Mouse (Mus musculus) cerebellum, adult 2 months (tissue): Measurements from ENCODE around the gene Klhl22. TPM values are rescaled to one million over a fixed set of nuclear protein-coding genes. Genes with fewer than 3 reads are reported as not detected.
A peak's percentile ranks its signal among the peaks of the same experiment; 100 is the strongest.

Experiments
- DNase-seq, 2 experiments: peaks; one replicate each; pipeline ENCODE4 v3.0.0; 2021
- H3K27ac ChIP-seq: fragments of 200-500 bp; 2 replicates; pipeline ENCODE4 v1.5.1; 2012; ENCODE audit warnings: low read length, control low read depth, inconsistent platforms; ENCODE audit not compliant: insufficient read depth
- H3K27me3 ChIP-seq: fragments of 200-500 bp; 2 replicates; pipeline ENCODE4 v1.6.1; 2012; ENCODE audit warnings: inconsistent platforms, mild to moderate bottlenecking, low read length, moderate library complexity; ENCODE audit not compliant: control insufficient read depth, insufficient read depth
- H3K4me1 ChIP-seq: fragments of 200-500 bp; 2 replicates; pipeline ENCODE4 v1.6.1; 2011; ENCODE audit warnings: low read length; ENCODE audit not compliant: control insufficient read depth, insufficient read depth
- H3K4me3 ChIP-seq: fragments of 200-500 bp; replicated peaks from 2 replicates; pipeline ENCODE3; 2011; ENCODE audit warnings: mild to moderate bottlenecking, low read depth, low read length, control low read depth; ENCODE audit not compliant: insufficient read depth
- CTCF ChIP-seq: fragments of 200-500 bp; IDR thresholded peaks from 2 replicates; pipeline ENCODE4 v1.5.1; 2011; ENCODE audit warnings: low read depth, mild to moderate bottlenecking, control low read depth, low read length, moderate library complexity, borderline replicate concordance; ENCODE audit not compliant: insufficient read depth
- POLR2A ChIP-seq: fragments of 200-500 bp; IDR thresholded peaks from 2 replicates; pipeline ENCODE4 v1.6.1; 2011; ENCODE audit warnings: low read length, control low read depth, borderline replicate concordance; ENCODE audit not compliant: insufficient read depth
- WGBS: fragments of 180-500 bp; shearing (Covaris S2); methylation state at CpG from one replicate; pipeline ENCODE4 v1.1.7; 2018; 5-methylcytosine and 5-hydroxymethylcytosine counted together
- polyA plus RNA-seq: library from polyadenylated mRNA; depleted of rRNA; stranded (reverse); fragments of >200 nt; gene quantifications from 2 replicates; pipeline ENCODE4 v1.2.3, GENCODE M21; 2012; rRNA removed

Klhl22 gene
- polyA plus RNA-seq, 1 experiment, result 101 TPM

DNA sequence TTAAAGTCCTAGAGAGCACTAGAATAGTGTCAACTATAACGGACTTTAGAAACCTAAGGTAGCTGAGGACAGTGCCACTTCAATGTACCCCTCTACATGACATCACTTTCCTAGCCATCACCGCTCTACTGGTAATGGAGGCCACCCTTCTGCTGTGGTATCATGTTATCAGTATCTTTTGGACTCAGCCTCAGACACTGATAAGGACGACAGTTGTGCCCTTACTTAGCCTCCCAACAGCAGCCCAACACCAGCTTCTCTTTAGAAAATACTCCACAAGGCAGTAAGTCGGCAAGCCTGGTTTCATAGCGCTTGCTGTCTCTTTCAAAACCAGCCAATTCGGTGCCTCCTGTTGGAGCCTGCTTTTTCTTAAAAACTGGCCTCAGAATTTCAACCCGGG lies 75.1 kb downstream of the Klhl22 start:
- 61% methylated on average over 7 of the region's 7 CpGs for WGBS
- Histone ChIP-seq H3K27ac (peak overlapping the region; percentile 95; the same call in 1 of the 2 replicates), H3K4me1 (peaks cover 35% of the 10 kb centered on the region), H3K27me3 (no peaks in the 10 kb centered on the region), H3K4me3 (peak overlapping the region; percentile 82)
- TF ChIP-seq CTCF (no peak), POLR2A (no peak)
- DNase-seq, result no peak

GRCm38 (mm10) chr16:17835481-17835880 lies 76.1 kb downstream of the Klhl22 start:
- H3K27ac ChIP-seq, result no peak overlapping the region
- no peak overlapping the region for H3K4me3 ChIP-seq
- H3K4me1 ChIP-seq, result peaks cover 44% of the 10 kb centered on the region
- 39% methylated on average over 13 of the region's 13 CpGs for WGBS
- DNase-seq, result peak in 1 of 2 experiments; percentile 43
- no peak for TF ChIP-seq POLR2A
- no peak for TF ChIP-seq CTCF
- no peaks in the 10 kb centered on the region for H3K27me3 ChIP-seq

GRCm38 (mm10) chr16:17838051-17838450 lies 78.6 kb downstream of the Klhl22 start, which contains the start of gene Car15:
Gene Car15 (minus strand): TSS chr16:17838364.
- Histone ChIP-seq H3K27me3 (no peaks in the 10 kb centered on the region), H3K27ac (no peak within 1 kb of the TSS), H3K4me1 (peaks cover 48% of the 10 kb centered on the region), H3K4me3 (no peak within 1 kb of the TSS)
- no peak for DNase-seq
- 82% methylated on average over 6 of the region's 6 CpGs for WGBS
- TF ChIP-seq POLR2A (no peak), CTCF (no peak)

- peak; percentile 83 to 88 for DNase-seq
- no peak overlapping the region for H3K4me3 ChIP-seq
- TF ChIP-seq CTCF, result no peak
- no peak for TF ChIP-seq POLR2A
- H3K4me1 ChIP-seq, result peaks cover 62% of the 10 kb centered on the region
- no peaks in the 10 kb centered on the region for H3K27me3 ChIP-seq
- H3K27ac ChIP-seq, result peak overlapping the region; percentile 26
- WGBS, result 10% methylated on average over 4 of the region's 4 CpGs
Measured at GRCm38 (mm10) chr16:17839976-17840375, 80.6 kb downstream of the Klhl22 start.

GRCm38 (mm10) chr16:17842437-17842836 lies 83.0 kb downstream of the Klhl22 start:
- Histone ChIP-seq H3K27ac (no peak overlapping the region), H3K4me3 (no peak overlapping the region), H3K4me1 (peaks cover 57% of the 10 kb centered on the region), H3K27me3 (no peaks in the 10 kb centered on the region)
- no peak for TF ChIP-seq CTCF
- TF ChIP-seq POLR2A, result no peak
- DNase-seq, result peak; percentile 54 to 61
- 36% methylated on average over 7 of the region's 7 CpGs for WGBS

Other genes starting within 250 kb of the Klhl22 start
- gene Thap7, start 228.5 kb upstream of the Klhl22 start, polyA plus RNA-seq, result 74.3 TPM in 2 replicates
- gene Lrrc74b, start 198.4 kb upstream of the Klhl22 start, polyA plus RNA-seq, result 0.36 and 0.89 TPM in 2 replicates
- 4.8 and 6.5 TPM in 2 replicates for gene P2rx6, start 197.7 kb upstream of the Klhl22 start, polyA plus RNA-seq
- 40.8 and 46.2 TPM in 2 replicates for gene Slc7a4, start 176.4 kb upstream of the Klhl22 start, polyA plus RNA-seq
- 113 and 125 TPM in 2 replicates for gene Smpd4, start 140.3 kb upstream of the Klhl22 start, polyA plus RNA-seq
- gene Ccdc74a, start 113.1 kb upstream of the Klhl22 start, polyA plus RNA-seq, result 112 and 123 TPM in 2 replicates
- 73.1 and 78.7 TPM in 2 replicates for gene Med15, start 26.7 kb upstream of the Klhl22 start, polyA plus RNA-seq
- gene Scarf2, start 37.7 kb downstream of the Klhl22 start, polyA plus RNA-seq, result 2.1 and 2.5 TPM in 2 replicates
- 4.3 and 4.7 TPM in 2 replicates for gene B830017H08Rik, start 73.5 kb downstream of the Klhl22 start, polyA plus RNA-seq
- gene Car15, start 78.7 kb downstream of the Klhl22 start, polyA plus RNA-seq, result 48.4 and 58.9 TPM in 2 replicates
- 9.1 and 9.2 TPM in 2 replicates for gene Gm20518, start 132.1 kb downstream of the Klhl22 start, polyA plus RNA-seq
- gene Tssk1, start 134.6 kb downstream of the Klhl22 start, polyA plus RNA-seq, result 0.08 and 0.11 TPM in 2 replicates
- gene Dgcr2, start 138.9 kb downstream of the Klhl22 start, polyA plus RNA-seq, result 145 and 162 TPM in 2 replicates
- gene Tssk2, start 139.0 kb downstream of the Klhl22 start, polyA plus RNA-seq, result not detected in 2 replicates
- gene Ess2, start 151.7 kb downstream of the Klhl22 start, polyA plus RNA-seq, result 41.5 and 41.7 TPM in 2 replicates
- gene Gsc2, start 155.4 kb downstream of the Klhl22 start, polyA plus RNA-seq, result not detected in 2 replicates
- 64.4 and 76.5 TPM in 2 replicates for gene Slc25a1, start 168.6 kb downstream of the Klhl22 start, polyA plus RNA-seq
- gene Vpreb2, start 220.8 kb downstream of the Klhl22 start, polyA plus RNA-seq, result not detected in 2 replicates